Mouse (Mus musculus): ENCODE data around the gene Grin2c.

The Grin2c gene

DNA sequence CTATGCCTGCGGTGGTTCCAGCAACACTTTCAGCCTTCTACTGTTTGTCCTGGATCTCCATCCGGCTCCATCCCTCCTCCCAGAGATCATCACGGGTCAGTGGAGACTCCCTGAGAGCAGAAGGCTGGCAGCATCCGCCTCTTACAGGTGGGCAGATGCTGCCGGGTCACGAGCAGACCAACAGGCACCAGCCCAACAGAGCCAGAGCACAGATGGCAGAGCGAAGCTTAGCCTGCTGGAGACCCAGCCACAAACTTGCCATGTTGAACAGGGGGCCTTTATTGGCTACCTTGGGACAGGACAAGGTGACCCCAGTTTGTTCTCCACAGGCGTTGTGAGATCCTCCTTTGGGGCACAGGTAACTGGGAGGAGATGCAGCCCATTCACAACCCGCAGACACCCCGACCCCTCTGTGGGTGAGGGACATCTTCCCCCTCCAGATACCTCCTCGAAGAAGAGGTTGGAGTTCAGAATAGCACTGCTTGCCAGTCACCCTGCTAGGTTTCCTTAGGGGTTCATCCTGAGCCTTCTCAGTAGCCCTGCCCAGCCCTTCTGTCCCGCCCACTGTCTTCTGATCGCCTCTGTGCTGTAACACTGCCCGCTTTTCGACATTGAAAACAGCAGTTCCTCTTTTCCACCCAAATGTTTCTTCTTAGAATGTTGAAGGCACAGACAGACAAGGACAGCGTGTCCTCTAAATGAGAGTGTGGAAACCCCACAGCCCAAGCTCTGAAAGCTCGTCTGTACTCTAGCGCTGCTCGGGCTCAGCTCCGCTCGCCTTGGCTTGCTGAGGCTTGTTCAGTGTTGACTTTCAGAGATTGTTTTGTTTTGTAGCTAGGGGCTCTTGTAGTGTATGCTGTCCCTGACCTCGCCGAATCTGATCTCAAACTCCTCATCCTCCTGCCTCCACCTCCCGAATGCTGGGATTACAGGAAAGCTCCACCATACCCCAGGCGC is 58.0 kb downstream of the Grin2c start:
- DNase-seq (ENCODE audit: extremely low read depth, low read depth, low spot score) = no peak

DNA sequence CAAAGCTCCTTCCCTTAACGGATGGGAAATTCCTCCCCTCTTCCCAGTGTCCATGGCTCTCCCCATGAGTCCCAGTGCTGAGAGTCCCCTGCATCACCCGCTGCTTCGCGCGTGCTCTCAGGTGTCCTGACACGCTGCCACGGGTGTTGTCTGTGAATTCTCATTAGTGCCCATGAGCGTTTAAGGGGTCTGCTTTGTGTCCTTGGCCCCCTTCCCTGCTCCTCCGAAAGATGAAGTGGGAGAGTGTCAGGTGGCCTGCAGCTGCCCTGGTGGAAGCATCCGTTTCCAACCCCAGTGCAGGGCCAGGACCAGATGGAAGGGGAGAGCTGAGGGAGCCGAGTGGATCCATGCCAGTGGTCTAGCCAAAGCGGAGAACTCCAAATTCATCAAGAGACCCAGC is 58.9 kb downstream of the Grin2c start:
- DNase-seq (ENCODE audit: extremely low read depth, low read depth, low spot score) = no peak

DNA sequence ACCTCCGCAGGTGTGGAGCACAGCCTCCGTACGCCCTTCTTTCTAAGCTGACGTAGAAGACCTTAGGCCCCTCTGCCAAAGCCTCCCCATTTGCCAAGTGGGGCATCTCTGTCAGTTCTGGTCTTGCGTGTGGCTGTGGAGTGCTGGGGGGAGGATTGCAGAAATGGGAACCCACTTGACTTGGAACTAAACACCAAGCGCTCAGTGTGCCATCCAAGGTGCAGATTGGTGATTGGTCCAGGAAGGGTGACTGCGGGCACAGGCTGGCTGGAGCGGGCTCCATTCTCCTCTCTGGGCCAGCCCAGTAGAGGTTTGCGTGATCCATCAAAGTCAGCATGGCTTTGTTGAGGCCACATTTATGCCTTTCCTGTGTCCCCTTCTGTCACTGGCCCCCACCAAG is 64.3 kb downstream of the Grin2c start:
- DNase-seq (ENCODE audit: extremely low read depth, low read depth, low spot score) = no peak

DNA sequence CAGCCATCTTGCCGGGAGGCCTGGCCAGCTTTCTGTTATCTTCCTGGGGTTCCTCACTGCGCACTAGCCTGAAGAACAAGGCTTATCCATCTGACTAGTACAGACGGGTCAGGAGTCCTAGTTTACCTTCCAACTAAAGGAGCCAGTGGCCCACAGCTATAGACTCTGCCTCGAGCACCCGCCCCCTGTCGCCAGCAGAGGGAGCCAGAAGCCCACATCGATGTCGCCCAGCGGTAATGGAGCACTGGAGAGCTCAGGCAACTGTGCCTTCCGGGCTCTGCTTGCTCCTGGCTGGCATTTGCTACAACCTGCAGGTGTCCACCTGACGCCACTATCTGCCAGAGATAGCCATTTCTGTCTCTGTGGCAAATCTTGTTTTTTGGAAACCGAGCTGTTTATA is 64.7 kb downstream of the Grin2c start:
- DNase-seq (ENCODE audit: extremely low read depth, low read depth, low spot score) = no peak

DNA sequence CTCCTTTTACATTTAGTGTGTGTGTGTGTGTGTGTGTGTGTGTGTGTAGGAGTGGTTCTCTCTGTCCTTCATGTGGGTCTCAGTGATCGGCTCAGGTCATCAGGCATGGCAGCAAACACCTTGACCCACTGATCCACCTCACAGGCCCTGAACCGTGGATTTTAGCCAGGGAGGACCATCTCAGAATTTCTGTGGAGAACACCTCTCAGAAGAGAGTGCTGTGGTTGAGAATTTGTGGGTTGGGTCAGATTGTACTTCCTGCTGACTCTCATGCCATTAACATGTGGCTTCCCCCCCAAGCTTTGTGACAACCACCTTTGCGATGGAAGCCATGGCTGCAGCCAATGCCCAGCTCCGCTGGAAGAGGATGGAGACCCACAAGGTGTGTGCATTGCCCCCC is 66.5 kb downstream of the Grin2c start:
- no peak for DNase-seq (ENCODE audit: extremely low read depth, low read depth, low spot score)
